Mouse (Mus musculus) hindbrain, embryonic 13.5 days (tissue): ENCODE measurements at regions not wholly inside any gene's neighbourhood (a gene's known extent, or its start where the extent isn't known, plus 50 kb on each side); places are given as distances from the start of the nearest gene placed in this dataset.

Experiments
- ATAC-seq: fragments of 200-750 bp; cut with Nextera tagmentation; 2 replicates; pipeline ENCODE4 v1.8.0; 2017; ENCODE audit warnings: moderate TSS enrichment; ENCODE audit not compliant: low FRiP score
- H3K27ac ChIP-seq: fragments of 300-500 bp; sonication (generic); 2 replicates; pipeline ENCODE4 v1.5.1; 2015; ENCODE audit warnings: inconsistent platforms, mild to moderate bottlenecking, moderate library complexity
- H3K27me3 ChIP-seq: fragments of 300-500 bp; sonication (generic); 2 replicates; pipeline ENCODE4 v1.6.1; 2015; ENCODE audit warnings: mild to moderate bottlenecking, inconsistent platforms
- H3K36me3 ChIP-seq: fragments of 300-500 bp; sonication (generic); 2 replicates; pipeline ENCODE4 v1.6.1; 2015; ENCODE audit warnings: mild to moderate bottlenecking, inconsistent platforms
- H3K4me1 ChIP-seq: fragments of 300-500 bp; sonication (generic); replicated peaks from 2 replicates; pipeline ENCODE4 v1.6.1; 2015; ENCODE audit warnings: inconsistent platforms
- H3K4me2 ChIP-seq: fragments of 300-500 bp; sonication (generic); 2 replicates; pipeline ENCODE4 v1.6.1; 2015; ENCODE audit warnings: inconsistent platforms, mild to moderate bottlenecking, moderate library complexity
- H3K4me3 ChIP-seq: fragments of 300-500 bp; sonication (generic); 2 replicates; pipeline ENCODE4 v1.5.1; 2015; ENCODE audit warnings: mild to moderate bottlenecking, inconsistent platforms
- H3K9ac ChIP-seq: fragments of 300-500 bp; sonication (generic); 2 replicates; pipeline ENCODE4 v1.6.1; 2015; ENCODE audit warnings: mild to moderate bottlenecking, inconsistent platforms
- H3K9me3 ChIP-seq: fragments of 300-500 bp; sonication (generic); 2 replicates; pipeline ENCODE4 v1.6.1; 2016; ENCODE audit warnings: inconsistent platforms
- WGBS: fragments of 180-500 bp; shearing (Covaris S2); methylation state at CpG from one replicate; pipeline ENCODE4 v1.1.7; 2015; 5-methylcytosine and 5-hydroxymethylcytosine counted together

- Histone ChIP-seq H3K4me3 (no peak overlapping the region), H3K4me2 (no peak overlapping the region), H3K27ac (no peak overlapping the region), H3K36me3 (no peaks in the 10 kb centered on the region), H3K4me1 (no peaks in the 10 kb centered on the region), H3K27me3 (no peaks in the 10 kb centered on the region), H3K9ac (no peak overlapping the region), H3K9me3 (no peaks in the 10 kb centered on the region)
- ATAC-seq: no peak
- 93% methylated on average over 5 of the region's 5 CpGs for WGBS
Observed at GRCm38 (mm10) chr15:59739197-59739596, 277.2 kb downstream of the 4933412E24Rik start.

- no peaks in the 10 kb centered on the region for H3K36me3 ChIP-seq
- no peaks in the 10 kb centered on the region for H3K27me3 ChIP-seq
- no peak overlapping the region for H3K9ac ChIP-seq
- WGBS: 90% methylated on average over 4 of the region's 4 CpGs
- H3K4me3 ChIP-seq: no peak overlapping the region
- ATAC-seq: no peak
- no peaks in the 10 kb centered on the region for H3K9me3 ChIP-seq
- no peak overlapping the region for H3K27ac ChIP-seq
- H3K4me1 ChIP-seq: no peaks in the 10 kb centered on the region
- no peak overlapping the region for H3K4me2 ChIP-seq
Observed at GRCm38 (mm10) chr15:59737247-59737646, 279.2 kb downstream of the 4933412E24Rik start.

- WGBS: 74% methylated on average over 1 of the region's 1 CpGs
- no peak overlapping the region for H3K4me3 ChIP-seq
- H3K9me3 ChIP-seq: no peaks in the 10 kb centered on the region
- no peak overlapping the region for H3K9ac ChIP-seq
- no peak for ATAC-seq
- no peaks in the 10 kb centered on the region for H3K4me1 ChIP-seq
- H3K36me3 ChIP-seq: no peaks in the 10 kb centered on the region
- no peaks in the 10 kb centered on the region for H3K27me3 ChIP-seq
- no peak overlapping the region for H3K27ac ChIP-seq
- no peak overlapping the region for H3K4me2 ChIP-seq
Observed at GRCm38 (mm10) chr15:59734376-59734775, 282.0 kb downstream of the 4933412E24Rik start.

GRCm38 (mm10) chr15:59733932-59734331 is 282.5 kb downstream of the 4933412E24Rik start:
- no peaks in the 10 kb centered on the region for H3K36me3 ChIP-seq
- no peak overlapping the region for H3K27ac ChIP-seq
- no peaks in the 10 kb centered on the region for H3K9me3 ChIP-seq
- ATAC-seq: no peak
- no peak overlapping the region for H3K9ac ChIP-seq
- H3K4me2 ChIP-seq: no peak overlapping the region
- no peaks in the 10 kb centered on the region for H3K4me1 ChIP-seq
- H3K4me3 ChIP-seq: no peak overlapping the region
- WGBS: 94% methylated on average over 3 of the region's 3 CpGs
- no peaks in the 10 kb centered on the region for H3K27me3 ChIP-seq

- Histone ChIP-seq H3K9me3 (no peaks in the 10 kb centered on the region), H3K27me3 (no peaks in the 10 kb centered on the region), H3K9ac (no peak overlapping the region), H3K4me3 (no peak overlapping the region), H3K4me2 (no peak overlapping the region), H3K27ac (no peak overlapping the region), H3K4me1 (no peaks in the 10 kb centered on the region), H3K36me3 (no peaks in the 10 kb centered on the region)
- no peak for ATAC-seq
- 79% methylated on average over 12 of the region's 12 CpGs for WGBS
Observed at GRCm38 (mm10) chr15:59733031-59733810, 283.2 kb downstream of the 4933412E24Rik start.

GRCm38 (mm10) chr15:59731129-59731528 is 285.3 kb downstream of the 4933412E24Rik start:
- H3K4me2 ChIP-seq: no peak overlapping the region
- no peak overlapping the region for H3K27ac ChIP-seq
- H3K36me3 ChIP-seq: no peaks in the 10 kb centered on the region
- WGBS: 89% methylated on average over 8 of the region's 8 CpGs
- ATAC-seq: no peak
- H3K27me3 ChIP-seq: no peaks in the 10 kb centered on the region
- H3K9ac ChIP-seq: no peak overlapping the region
- H3K9me3 ChIP-seq: no peaks in the 10 kb centered on the region
- H3K4me1 ChIP-seq: no peaks in the 10 kb centered on the region
- no peak overlapping the region for H3K4me3 ChIP-seq

- 81% methylated on average over 11 of the region's 11 CpGs for whole genome bisulfite sequencing
- no peak for ATAC-seq
- Histone ChIP-seq H3K9ac (no peak overlapping the region), H3K4me3 (no peak overlapping the region), H3K27me3 (no peaks in the 10 kb centered on the region), H3K4me1 (no peaks in the 10 kb centered on the region), H3K9me3 (no peaks in the 10 kb centered on the region), H3K36me3 (no peaks in the 10 kb centered on the region), H3K4me2 (no peak overlapping the region), H3K27ac (no peak overlapping the region)
Observed at GRCm38 (mm10) chr15:59728817-59729560, 287.4 kb downstream of the 4933412E24Rik start.

- WGBS: 83% methylated on average over 8 of the region's 8 CpGs
- H3K9ac ChIP-seq: no peak overlapping the region
- no peaks in the 10 kb centered on the region for H3K27me3 ChIP-seq
- no peaks in the 10 kb centered on the region for H3K9me3 ChIP-seq
- H3K36me3 ChIP-seq: no peaks in the 10 kb centered on the region
- H3K4me3 ChIP-seq: no peak overlapping the region
- H3K4me2 ChIP-seq: no peak overlapping the region
- H3K27ac ChIP-seq: no peak overlapping the region
- ATAC-seq: no peak
- no peaks in the 10 kb centered on the region for H3K4me1 ChIP-seq
Observed at GRCm38 (mm10) chr15:59728131-59728601, 288.2 kb downstream of the 4933412E24Rik start.

GRCm38 (mm10) chr15:59725881-59726280 is 290.5 kb downstream of the 4933412E24Rik start:
- ATAC-seq: no peak
- no peaks in the 10 kb centered on the region for H3K36me3 ChIP-seq
- no peaks in the 10 kb centered on the region for H3K27me3 ChIP-seq
- H3K9ac ChIP-seq: no peak overlapping the region
- no peaks in the 10 kb centered on the region for H3K4me1 ChIP-seq
- no peak overlapping the region for H3K4me3 ChIP-seq
- H3K27ac ChIP-seq: no peak overlapping the region
- no peak overlapping the region for H3K4me2 ChIP-seq
- 87% methylated on average over 4 of the region's 4 CpGs for WGBS
- no peaks in the 10 kb centered on the region for H3K9me3 ChIP-seq

- Histone ChIP-seq H3K4me2 (no peak overlapping the region), H3K27ac (no peak overlapping the region), H3K36me3 (no peaks in the 10 kb centered on the region), H3K4me1 (no peaks in the 10 kb centered on the region), H3K9ac (no peak overlapping the region), H3K4me3 (no peak overlapping the region), H3K9me3 (no peaks in the 10 kb centered on the region), H3K27me3 (no peaks in the 10 kb centered on the region)
- WGBS: 78% methylated on average over 2 of the region's 2 CpGs
- ATAC-seq: no peak
Observed at GRCm38 (mm10) chr15:59722661-59723413, 293.6 kb downstream of the 4933412E24Rik start.

- H3K36me3 ChIP-seq: no peaks in the 10 kb centered on the region
- H3K27ac ChIP-seq: no peak overlapping the region
- no peaks in the 10 kb centered on the region for H3K27me3 ChIP-seq
- no peak for ATAC-seq
- no peak overlapping the region for H3K4me3 ChIP-seq
- WGBS: 81% methylated on average over 4 of the region's 4 CpGs
- no peaks in the 10 kb centered on the region for H3K9me3 ChIP-seq
- H3K4me2 ChIP-seq: no peak overlapping the region
- H3K9ac ChIP-seq: no peak overlapping the region
- H3K4me1 ChIP-seq: no peaks in the 10 kb centered on the region
Observed at GRCm38 (mm10) chr15:59721420-59721819, 295.0 kb downstream of the 4933412E24Rik start.

GRCm38 (mm10) chr15:59721018-59721417 is 295.4 kb downstream of the 4933412E24Rik start:
- no peak overlapping the region for H3K4me2 ChIP-seq
- H3K36me3 ChIP-seq: no peaks in the 10 kb centered on the region
- ATAC-seq: no peak
- no peak overlapping the region for H3K4me3 ChIP-seq
- no peak overlapping the region for H3K27ac ChIP-seq
- WGBS: 76% methylated on average over 6 of the region's 6 CpGs
- no peaks in the 10 kb centered on the region for H3K9me3 ChIP-seq
- H3K27me3 ChIP-seq: no peaks in the 10 kb centered on the region
- no peaks in the 10 kb centered on the region for H3K4me1 ChIP-seq
- H3K9ac ChIP-seq: no peak overlapping the region
